Mouse (Mus musculus): Measurements from ENCODE around the gene Dnmt3c. TPM values are rescaled to one million over a fixed set of nuclear protein-coding genes. Genes with fewer than 3 reads are reported as not detected.
"Not testable (repeated sequence)": the region's sequence is repeated elsewhere in the genome, so short reads cannot be mapped to it uniquely, and the experiment has no call there.

Dnmt3c gene
- polyA plus RNA-seq (2015; fragmentation: Nextera tagmentation; extraction: Ambion mirVana): 0.06 TPM in 1 of 2 replicates, not detected in the other

DNA sequence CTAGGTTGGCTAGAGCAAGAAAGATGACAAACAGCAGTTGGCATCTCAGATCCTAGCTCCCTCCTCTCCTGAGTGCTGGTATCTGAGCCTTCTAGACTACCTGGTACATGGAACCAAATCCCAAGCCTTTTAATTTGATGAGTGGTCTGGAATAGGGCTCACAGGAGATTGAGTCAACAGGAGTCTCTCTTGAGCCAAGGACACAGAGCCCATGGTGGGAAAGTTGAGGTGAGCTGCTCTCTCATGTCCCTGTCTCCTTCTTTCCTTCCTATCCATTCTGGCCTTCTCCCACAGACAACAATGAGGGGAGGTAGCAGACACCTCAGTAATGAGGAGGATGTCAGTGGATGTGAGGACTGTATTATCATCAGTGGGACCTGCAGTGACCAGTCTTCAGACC is at the start of gene Dnmt3c:
Dnmt3c (plus strand) TSS at position 301 of the 400 bp plus-strand sequence.
- Histone ChIP-seq H3K4me3 (replicated peaks; ENCODE audit: low read depth, low read length) (no peak within 1 kb of the TSS), H3K9ac (ENCODE audit: low read depth, low read length) (no peak within 1 kb of the TSS), H3K27ac (no peak within 1 kb of the TSS), H3K27me3 (ENCODE audit: insufficient read depth, low read length) (no peaks in the 10 kb centered on the region), H3K4me1 (replicated peaks; ENCODE audit: insufficient read depth, low read length) (no peaks in the 10 kb centered on the region), H3K9me3 (replicated peaks; ENCODE audit: low read length) (no peaks in the 10 kb centered on the region), H3K4me2 (ENCODE audit: low read length) (no peak within 1 kb of the TSS), H3K36me3 (ENCODE audit: insufficient read depth, low read length) (no peaks in the 10 kb centered on the region)
- no peak for ATAC-seq (replicated peaks; ENCODE audit: low FRiP score, low read depth)
- no peak for TF ChIP-seq CTCF (IDR thresholded peaks at IDR 0.05; ENCODE audit: low read depth)
- no peak for DNase-seq (ENCODE audit: low spot score)

DNA sequence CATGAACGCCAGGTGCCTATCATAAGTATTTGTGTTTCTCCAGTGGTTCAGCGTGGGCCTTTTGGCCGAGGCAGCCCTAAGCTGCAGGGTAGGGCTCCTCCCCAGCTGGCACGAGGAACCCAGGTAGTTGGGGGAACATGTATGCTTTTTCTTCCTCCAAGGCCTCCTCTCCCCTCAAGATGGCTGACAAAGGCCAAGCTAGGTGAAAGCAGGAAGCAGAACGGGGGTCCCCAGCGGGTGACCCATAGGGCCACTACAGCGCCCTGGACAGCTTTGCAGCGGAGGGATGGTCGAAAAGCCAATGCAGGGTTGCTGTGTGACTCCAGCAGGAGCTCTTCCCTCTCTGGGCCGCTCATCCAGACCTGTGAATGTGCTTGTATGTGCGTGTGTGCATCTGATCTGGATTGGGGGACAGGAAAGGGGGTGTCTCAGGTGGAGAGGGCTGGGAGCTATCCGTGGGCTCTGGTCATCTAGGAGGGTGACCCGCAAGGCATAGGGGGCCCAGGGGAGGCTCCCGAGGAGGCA is 47.6 kb upstream of the Dnmt3c start:
- DNase-seq (ENCODE audit: low spot score) (no peak), ATAC-seq (replicated peaks; ENCODE audit: low FRiP score, low read depth) (no peak)
- no peaks in the 10 kb centered on the region for H3K9me3 ChIP-seq (replicated peaks; ENCODE audit: low read length)
- H3K9ac ChIP-seq (ENCODE audit: low read depth, low read length): peak overlapping the region; percentile 87
- 24% methylated on average over 14 of the region's 14 CpGs for WGBS
- peak overlapping the region; percentile 42; the same call in 1 of the 2 replicates for H3K27ac ChIP-seq
- H3K4me3 ChIP-seq (replicated peaks; ENCODE audit: low read depth, low read length): peak overlapping the region; percentile 81
- no peak for TF ChIP-seq CTCF (IDR thresholded peaks at IDR 0.05; ENCODE audit: low read depth)
- H3K36me3 ChIP-seq (ENCODE audit: insufficient read depth, low read length): no peaks in the 10 kb centered on the region
- no peaks in the 10 kb centered on the region for H3K27me3 ChIP-seq (ENCODE audit: insufficient read depth, low read length)
- peak overlapping the region; percentile 96 for H3K4me2 ChIP-seq (ENCODE audit: low read length)
- H3K4me1 ChIP-seq (replicated peaks; ENCODE audit: insufficient read depth, low read length): peaks cover 3% of the 10 kb centered on the region; the same call in 1 of the 2 replicates

GRCm38 (mm10) chr2:153649298-153650013 is 47.0 kb upstream of the Dnmt3c start, which contains the start of gene Dnmt3b:
Gene Dnmt3b, plus strand, starts transcription at chr2:153649450.
- H3K4me3 ChIP-seq (replicated peaks; ENCODE audit: low read depth, low read length): peak within 1 kb of the TSS; percentile 81
- H3K27me3 ChIP-seq (ENCODE audit: insufficient read depth, low read length): no peaks in the 10 kb centered on the region
- peak; percentile 80 for ATAC-seq (replicated peaks; ENCODE audit: low FRiP score, low read depth)
- WGBS: under 1% methylated on average over 68 of the region's 93 CpGs
- DNase-seq (ENCODE audit: low spot score): peak; percentile 71
- peak; percentile 1; the same call in 1 of the 2 replicates for TF ChIP-seq CTCF (IDR thresholded peaks at IDR 0.05; ENCODE audit: low read depth)
- peak within 1 kb of the TSS; percentile 87 for H3K9ac ChIP-seq (ENCODE audit: low read depth, low read length)
- peaks cover 3% of the 10 kb centered on the region; the same call in 1 of the 2 replicates for H3K4me1 ChIP-seq (replicated peaks; ENCODE audit: insufficient read depth, low read length)
- H3K4me2 ChIP-seq (ENCODE audit: low read length): peak within 1 kb of the TSS; percentile 96
- no peaks in the 10 kb centered on the region for H3K36me3 ChIP-seq (ENCODE audit: insufficient read depth, low read length)
- peak within 1 kb of the TSS; percentile 42; the same call in 1 of the 2 replicates for H3K27ac ChIP-seq
- H3K9me3 ChIP-seq (replicated peaks; ENCODE audit: low read length): no peaks in the 10 kb centered on the region

GRCm38 (mm10) chr2:153650014-153650687 is 46.3 kb upstream of the Dnmt3c start:
- Histone ChIP-seq H3K4me3 (replicated peaks; ENCODE audit: low read depth, low read length) (peak overlapping the region; percentile 81), H3K4me1 (replicated peaks; ENCODE audit: insufficient read depth, low read length) (peaks cover 3% of the 10 kb centered on the region; the same call in 1 of the 2 replicates), H3K36me3 (ENCODE audit: insufficient read depth, low read length) (no peaks in the 10 kb centered on the region), H3K9ac (ENCODE audit: low read depth, low read length) (peak overlapping the region; percentile 87), H3K27me3 (ENCODE audit: insufficient read depth, low read length) (no peaks in the 10 kb centered on the region), H3K4me2 (ENCODE audit: low read length) (peak overlapping the region; percentile 96), H3K27ac (peak overlapping the region; percentile 42; the same call in 1 of the 2 replicates), H3K9me3 (replicated peaks; ENCODE audit: low read length) (no peaks in the 10 kb centered on the region)
- no peak for TF ChIP-seq CTCF (IDR thresholded peaks at IDR 0.05; ENCODE audit: low read depth)
- 3% methylated on average over 27 of the region's 28 CpGs for WGBS
- DNase-seq (ENCODE audit: low spot score) (peak; percentile 25), ATAC-seq (replicated peaks; ENCODE audit: low FRiP score, low read depth) (peak; percentile 31)

- Histone ChIP-seq H3K4me3 (replicated peaks; ENCODE audit: low read depth, low read length) (no peak overlapping the region), H3K9me3 (replicated peaks; ENCODE audit: low read length) (no peaks in the 10 kb centered on the region), H3K27ac (no peak overlapping the region), H3K4me2 (ENCODE audit: low read length) (no peak overlapping the region), H3K27me3 (ENCODE audit: insufficient read depth, low read length) (no peaks in the 10 kb centered on the region), H3K4me1 (replicated peaks; ENCODE audit: insufficient read depth, low read length) (peaks cover 3% of the 10 kb centered on the region; the same call in 1 of the 2 replicates), H3K9ac (ENCODE audit: low read depth, low read length) (no peak overlapping the region), H3K36me3 (ENCODE audit: insufficient read depth, low read length) (no peaks in the 10 kb centered on the region)
- ATAC-seq (replicated peaks; ENCODE audit: low FRiP score, low read depth): no peak
- no peak for DNase-seq (ENCODE audit: low spot score)
- no peak for TF ChIP-seq CTCF (IDR thresholded peaks at IDR 0.05; ENCODE audit: low read depth)
- WGBS: 73% methylated on average over 3 of the region's 3 CpGs
Observed at GRCm38 (mm10) chr2:153651681-153652080, 44.8 kb upstream of the Dnmt3c start.

DNA sequence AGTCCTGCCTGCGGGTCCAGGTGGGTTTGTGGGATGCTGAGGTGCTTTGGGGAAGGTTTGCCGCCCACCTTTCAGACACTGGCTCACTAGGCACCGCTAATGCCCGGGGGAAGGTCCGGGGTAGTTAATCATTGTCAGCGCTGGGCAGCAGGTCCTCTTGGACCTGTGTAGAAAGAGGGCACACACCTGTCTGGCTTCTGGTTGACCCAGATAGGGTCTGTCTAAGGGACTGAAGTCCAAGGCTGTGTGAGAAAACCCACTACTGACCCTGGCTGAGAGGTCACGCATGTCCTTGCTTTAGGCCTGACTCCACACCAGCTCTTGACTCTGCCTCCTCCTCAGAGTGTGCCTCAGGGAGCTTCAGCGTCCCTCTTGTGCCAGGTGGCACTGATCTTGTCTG is 38.8 kb upstream of the Dnmt3c start:
- not testable (repeated sequence) for H3K27ac ChIP-seq; H3K4me1 ChIP-seq (replicated peaks; ENCODE audit: insufficient read depth, low read length); H3K4me2 ChIP-seq (ENCODE audit: low read length); DNase-seq (ENCODE audit: low spot score); H3K9ac ChIP-seq (ENCODE audit: low read depth, low read length); H3K9me3 ChIP-seq (replicated peaks; ENCODE audit: low read length); H3K4me3 ChIP-seq (replicated peaks; ENCODE audit: low read depth, low read length); H3K27me3 ChIP-seq (ENCODE audit: insufficient read depth, low read length); H3K36me3 ChIP-seq (ENCODE audit: insufficient read depth, low read length)
- peak; percentile 71 for ATAC-seq (replicated peaks; ENCODE audit: low FRiP score, low read depth)
- 57% methylated on average over 6 of the region's 8 CpGs for WGBS

Data from kidney, postnatal 0 days (tissue).